Mouse (Mus musculus) forelimb bud, embryonic 11.5 days (tissue): ENCODE results near the gene Cks1b.

Experiments
- DNase-seq: peaks from one replicate; pipeline ENCODE4 v3.0.0-alpha.2; 2012; ENCODE audit warnings: low read depth, low spot score

The Cks1b gene

DNA sequence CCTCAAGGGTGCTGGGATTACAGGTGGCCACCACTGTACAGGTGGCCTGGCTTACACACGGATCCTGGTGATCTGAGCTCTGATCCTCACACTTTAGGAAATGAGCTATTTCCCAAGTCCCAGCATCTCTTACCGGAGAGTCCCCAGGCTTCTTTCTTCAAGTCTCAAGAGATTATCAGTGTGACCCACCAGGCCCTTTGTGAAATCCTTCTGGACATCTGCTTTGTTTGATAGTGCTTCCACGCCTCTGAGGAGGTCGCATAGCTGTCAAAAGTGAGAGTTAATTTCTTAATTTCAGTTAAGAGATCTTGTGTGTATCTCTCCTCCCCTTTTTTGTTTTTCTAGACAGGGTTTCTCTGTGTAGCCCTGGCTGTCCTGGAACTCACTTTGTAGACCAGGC is 7.7 kb upstream of the Cks1b start:
- DNase-seq, result no peak

DNA sequence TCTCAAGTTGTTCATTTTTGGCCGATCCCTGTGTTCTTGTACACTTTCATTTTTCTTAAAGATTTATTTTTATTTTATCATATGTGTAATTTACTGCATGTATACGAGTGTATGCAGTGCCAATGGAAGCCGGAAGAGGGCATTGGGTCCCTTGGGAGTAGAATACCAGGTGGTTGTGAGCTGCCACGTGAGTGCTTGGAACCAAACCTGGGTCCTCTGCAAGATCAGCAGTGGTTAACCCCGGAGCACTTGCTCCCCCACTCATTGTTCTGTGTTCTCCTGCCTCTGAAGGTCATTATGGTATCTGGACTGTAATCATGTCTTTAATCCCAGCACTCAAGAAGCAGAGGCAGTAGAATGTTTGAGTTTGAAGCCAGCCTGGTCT is 7.0 kb upstream of the Cks1b start:
- DNase-seq, result no peak

DNA sequence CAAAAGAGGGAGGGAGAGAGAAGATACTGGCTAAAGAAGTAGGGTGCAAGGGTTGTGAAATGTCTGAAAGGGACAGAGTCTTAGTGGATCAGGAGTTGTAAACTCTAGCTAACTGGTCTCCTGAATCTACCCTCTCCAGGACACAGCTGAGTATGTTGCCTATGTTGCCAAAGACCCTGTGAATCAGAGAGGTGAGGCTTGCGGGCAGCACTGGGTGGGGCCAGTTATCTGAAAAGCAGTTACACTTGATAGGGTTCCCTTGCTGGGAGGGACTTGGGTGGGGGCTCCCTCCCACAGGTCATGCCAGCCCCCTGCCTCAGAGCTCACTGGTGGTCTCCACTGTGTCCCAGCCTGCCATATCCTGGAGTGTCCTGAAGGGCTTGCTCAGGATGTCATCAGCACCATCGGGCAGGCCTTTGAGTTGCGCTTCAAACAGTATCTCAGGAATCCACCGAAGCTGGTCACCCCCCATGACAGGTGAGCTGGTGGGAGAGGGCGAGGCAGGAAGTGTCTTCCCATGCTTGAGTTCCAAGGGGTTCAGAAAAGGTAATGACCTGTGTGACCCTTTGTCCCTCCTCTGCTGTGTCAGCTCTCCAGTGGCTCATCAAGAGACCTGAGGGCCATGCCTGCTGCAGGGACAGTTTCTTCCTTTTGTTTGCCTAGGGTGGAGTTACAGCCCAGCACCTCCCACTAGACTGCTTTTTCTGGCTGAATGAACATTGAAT is 6.4 kb upstream of the Cks1b start:
- no peak for DNase-seq

DNA sequence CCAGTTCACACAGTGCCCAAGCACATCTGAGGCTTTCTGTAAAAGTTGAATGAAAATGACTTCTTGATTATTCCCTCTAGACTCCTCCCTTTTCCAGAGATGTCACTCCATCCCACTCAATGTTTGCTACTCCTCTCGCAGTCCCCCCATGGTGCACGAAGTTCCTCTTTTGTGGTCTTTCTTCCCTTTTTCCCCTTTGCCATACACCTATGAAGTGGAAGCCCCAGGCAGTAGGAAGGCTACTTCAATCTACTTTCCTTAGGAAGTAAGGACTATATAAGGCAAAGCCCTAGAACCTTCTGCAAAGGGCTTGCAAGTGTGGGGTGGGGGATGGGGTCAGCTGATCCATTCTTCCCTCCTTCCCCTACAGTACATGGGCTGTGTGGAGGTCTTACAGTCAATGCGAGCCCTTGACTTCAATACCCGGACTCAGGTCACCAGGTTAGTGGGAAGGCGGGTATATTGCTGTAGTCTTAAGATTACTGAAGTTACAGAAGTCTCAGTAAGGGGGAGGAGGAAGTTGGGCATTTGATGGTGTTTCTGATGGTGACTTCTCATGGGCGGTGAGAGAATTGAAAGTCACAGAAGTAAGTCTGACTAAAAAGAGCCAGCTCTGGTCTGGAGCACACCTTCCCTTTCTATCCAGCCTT is 4.5 kb upstream of the Cks1b start:
- DNase-seq, result no peak

DNA sequence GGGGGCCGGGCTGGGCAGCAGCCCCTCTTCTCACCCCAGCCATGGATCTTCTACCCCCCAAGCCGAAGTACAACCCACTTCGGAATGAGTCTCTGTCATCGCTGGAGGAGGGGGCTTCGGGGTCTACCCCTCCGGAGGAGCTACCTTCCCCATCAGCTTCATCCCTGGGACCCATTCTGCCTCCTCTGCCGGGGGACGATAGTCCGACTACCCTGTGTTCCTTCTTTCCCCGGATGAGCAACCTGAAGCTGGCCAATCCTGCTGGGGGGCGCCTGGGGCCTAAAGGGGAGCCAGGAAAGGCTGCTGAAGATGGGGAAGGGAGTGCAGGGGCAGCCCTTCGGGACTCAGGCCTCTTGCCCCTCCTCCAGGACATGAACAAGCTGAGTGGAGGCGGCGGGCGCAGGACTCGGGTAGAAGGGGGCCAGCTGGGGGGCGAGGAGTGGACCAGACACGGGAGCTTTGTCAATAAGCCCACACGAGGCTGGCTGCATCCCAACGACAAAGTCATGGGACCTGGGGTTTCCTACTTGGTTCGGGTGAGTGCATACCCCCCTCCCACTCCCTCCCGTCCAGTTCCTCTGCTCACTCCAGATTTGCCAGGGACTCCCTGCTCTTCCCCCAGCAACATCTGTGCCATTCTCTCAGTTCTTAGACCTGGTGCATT is 3.8 kb upstream of the Cks1b start:
- DNase-seq, result no peak

DNA sequence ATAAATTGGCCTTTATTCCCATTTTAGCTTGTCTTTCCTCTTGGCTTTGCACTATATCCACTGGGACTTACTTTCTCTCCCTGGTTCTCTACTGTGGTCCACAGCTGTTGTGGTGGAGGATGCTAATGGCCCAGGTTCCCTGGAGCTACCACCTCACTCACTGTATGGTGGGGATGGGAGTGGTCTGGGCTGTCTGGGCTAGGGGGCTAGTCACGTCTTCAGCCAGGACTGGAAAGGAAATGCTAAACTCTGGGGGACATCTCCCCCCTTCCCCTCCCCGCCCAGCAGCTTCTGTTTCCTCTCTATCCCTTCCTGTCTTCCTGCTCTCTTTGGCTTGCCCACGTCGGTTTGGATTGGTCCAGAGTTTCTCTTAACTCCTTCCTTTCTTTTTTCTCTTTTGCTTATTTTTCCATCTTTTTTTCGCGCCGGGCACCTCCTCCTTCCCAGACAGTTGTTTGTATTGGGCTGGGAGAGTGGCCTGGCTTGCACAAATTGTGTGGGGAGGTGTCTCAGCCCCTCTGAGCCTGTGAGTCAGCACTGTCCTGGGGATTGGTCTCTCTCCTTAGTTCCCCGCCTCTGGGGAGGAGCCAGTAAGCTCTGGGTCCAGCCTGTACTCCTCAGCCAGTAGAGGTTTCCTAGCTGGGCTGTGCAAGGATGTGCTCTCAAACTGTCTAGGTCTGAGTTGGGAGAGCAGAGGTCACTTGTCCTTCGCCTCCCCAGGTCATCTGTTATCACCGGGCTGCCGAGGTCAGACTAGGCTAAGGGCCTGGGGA is 3.0 kb upstream of the Cks1b start:
- peak; percentile 73 for DNase-seq

DNA sequence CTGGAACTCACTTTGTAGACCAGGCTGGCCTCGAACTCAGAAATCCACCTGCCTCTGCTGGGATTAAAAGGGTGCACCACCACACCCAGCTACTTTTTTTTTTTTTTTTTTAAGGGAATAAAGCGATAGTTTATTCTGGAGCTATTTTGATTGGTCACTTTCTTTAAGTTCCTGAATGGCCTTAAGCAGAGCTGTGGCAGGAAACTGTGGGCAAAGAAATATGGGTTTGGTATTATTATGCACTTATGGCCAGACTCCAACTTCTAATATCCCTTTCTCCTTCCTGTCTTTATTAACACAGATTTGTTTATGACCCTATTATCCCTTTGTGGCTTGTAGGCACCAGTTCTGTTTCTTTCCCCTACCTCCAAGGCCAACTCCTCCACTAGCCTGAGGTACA is 2.2 kb upstream of the Cks1b start:
- no peak for DNase-seq

DNA sequence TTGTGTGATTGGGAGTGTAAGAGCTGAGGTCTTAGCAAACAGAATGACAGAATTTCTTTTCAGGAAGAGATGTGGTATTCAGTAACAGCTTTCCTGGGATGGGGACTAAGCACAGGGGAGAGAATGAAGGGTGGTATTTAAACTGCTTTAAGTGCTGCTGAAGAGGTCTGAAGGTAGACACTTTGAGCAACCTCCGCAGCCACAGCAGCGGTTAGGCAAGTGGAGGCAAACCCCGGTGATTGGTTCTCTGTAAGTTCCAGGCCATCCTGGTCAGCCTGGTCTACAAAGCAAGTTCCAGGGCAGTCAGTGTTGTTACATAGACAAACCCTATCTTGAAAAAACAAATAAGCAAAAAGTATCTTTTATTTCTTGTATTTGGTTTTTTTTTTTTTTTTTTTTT is 1.8 kb upstream of the Cks1b start:
- DNase-seq, result no peak

DNA sequence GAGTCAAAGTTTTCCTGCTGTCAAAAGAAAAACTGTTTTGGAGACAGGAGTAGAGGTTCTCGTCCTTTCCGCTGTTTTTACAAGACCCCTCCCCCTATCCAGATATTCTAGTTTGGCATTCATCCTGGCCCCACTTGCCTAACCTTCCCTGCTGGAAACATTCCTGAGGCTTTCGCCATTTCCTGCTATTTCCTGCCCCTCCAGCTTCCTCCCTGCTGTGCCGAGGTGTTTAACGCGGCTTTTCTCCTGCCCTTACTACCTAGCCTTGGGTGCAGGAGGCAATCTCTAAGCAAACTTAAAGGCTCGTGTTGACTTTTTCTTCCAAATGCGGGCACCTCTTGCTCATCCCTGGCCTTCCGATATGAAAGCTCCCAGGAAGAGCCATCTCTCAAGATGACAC is 1.4 kb upstream of the Cks1b start:
- DNase-seq, result no peak

DNA sequence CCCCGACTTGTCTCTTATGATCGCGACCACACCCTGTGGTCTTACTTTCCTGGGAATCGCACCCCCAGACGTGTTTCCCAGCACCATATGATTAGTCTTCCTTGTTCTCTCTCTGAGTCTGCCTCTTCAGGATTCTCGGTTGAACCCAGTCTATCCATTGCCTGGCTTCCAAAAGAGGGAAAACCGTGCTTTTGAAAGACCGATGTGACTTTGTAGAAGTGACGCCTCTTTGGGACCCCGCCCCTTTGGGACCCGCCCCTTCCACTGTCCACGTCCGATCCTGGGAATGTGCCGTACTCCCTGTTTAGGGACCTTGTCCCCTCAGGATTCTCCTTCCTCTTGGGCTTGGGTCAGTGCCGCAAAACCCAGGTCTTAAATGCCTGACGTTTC is 673 bp upstream of the Cks1b start:
- no peak for DNase-seq

DNA sequence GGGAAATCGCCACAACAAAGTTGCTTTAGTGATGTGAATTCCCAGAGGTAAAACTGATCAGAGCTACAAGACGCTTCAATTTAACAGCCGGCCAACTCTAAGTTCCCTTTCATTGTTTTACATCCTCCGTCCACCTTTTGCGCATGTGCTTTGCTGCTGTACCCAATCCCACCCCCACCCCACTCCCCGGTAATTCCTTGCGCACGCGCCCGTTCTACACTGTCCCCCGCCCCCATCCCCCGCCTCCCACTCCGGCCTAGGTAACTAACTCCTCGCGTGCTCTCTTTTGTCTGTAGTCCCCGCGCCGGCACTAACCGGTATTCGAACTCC is 378 bp downstream of the Cks1b start:
- no peak for DNase-seq

DNA sequence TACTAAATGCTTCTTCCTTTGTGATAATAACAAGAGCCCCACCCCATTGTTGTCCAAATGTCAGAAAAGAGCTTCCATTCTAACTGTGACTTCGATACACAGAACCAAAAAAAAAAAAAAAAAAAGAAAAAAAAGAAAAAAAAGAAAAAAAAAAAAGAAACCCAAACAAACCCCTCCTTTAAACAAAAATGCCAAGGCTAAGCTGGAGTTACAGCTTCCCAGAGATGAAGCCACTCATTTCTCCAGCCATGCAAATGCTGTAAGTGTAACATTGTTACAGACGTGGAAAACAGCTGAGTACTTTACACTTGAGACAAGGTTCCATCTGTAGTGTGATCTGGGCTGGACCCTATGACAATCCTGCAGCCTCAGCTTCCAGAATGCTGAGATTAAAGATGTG is 1.1 kb downstream of the Cks1b start:
- DNase-seq, result no peak

DNA sequence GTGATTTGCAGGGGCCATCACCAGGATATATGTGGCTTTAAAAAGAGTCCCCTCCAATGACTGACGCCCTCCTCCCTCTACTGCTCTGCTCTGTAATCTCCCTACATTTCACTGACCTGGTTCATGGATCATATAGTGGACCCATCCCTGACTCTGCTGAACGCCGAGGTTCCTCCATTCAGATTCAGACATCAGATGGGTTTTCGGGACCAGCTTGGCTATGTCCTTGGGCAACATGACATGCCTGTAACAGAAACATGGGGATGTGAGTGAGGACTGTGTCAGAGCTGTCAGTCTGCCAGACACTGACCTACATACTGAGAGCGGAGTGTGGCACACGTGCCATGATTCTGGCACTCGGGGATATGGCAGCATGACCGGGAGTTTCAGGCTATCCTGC is 2.0 kb downstream of the Cks1b start:
- no peak for DNase-seq

DNA sequence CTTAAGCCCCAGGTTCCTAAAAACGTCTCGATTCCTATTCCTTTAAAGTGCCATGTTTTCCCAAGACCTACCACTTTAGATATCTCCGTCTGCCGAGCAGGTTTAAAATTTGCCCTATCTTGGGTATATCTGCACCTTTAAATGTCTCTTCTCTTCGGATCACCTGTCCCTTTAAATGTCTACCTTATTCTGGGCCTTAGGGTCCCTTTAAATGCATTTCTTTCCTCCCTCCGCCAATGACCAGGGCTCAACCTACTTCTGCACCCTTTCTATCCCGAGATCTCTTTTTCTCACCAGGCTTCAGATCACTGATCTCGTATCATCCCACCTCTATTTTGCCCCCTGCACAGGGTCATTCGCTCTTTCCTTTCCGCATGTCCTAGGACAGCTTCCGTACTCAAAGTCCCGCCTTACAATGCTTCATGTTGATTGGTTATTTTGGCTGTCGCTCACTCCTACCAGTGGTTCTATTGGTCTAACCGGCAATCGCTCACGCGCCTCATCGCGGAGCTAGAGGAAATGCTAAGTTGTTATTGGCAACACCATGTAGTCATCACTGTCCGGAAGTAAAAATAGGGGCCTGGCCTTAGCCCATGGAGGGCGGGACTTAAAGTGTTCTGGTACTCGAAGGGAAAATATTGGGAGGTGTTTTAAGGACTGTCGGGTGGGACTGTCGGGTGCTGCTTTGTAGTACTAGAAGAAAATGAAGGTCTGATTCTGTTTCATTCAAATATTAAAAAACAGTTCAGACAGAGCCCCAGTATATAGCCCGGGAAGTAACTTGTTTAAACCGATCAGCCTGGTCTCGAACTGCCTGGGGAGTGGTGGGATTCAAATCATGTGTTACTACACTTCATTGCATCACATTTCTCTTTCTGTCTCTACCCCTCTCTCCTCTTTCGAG is 6.4 kb downstream of the Cks1b start, which contains the start of gene Flad1:
Gene Flad1 (minus strand): TSS at position 381 of the 904 bp plus-strand sequence.
- peak; percentile 100 for DNase-seq

DNA sequence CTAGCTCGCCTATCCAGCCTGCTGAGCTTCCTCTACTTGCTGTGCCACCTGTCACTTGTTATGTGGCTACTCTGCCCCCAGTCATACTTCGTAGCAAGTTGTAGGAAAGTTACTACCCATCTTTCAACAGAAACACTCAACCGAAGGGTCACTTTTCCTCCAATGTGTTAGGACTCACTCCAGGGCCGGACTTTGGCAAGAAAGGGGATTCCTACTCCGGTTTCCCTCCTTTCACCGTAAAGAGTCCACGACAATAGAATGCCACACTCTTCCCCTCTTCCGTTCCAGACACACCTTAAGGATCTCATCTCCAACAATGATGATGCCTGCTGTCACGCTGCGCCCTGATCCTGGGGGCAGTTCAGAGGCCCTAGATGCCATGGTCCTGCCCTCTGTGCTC is 7.3 kb downstream of the Cks1b start:
- DNase-seq, result no peak

DNA sequence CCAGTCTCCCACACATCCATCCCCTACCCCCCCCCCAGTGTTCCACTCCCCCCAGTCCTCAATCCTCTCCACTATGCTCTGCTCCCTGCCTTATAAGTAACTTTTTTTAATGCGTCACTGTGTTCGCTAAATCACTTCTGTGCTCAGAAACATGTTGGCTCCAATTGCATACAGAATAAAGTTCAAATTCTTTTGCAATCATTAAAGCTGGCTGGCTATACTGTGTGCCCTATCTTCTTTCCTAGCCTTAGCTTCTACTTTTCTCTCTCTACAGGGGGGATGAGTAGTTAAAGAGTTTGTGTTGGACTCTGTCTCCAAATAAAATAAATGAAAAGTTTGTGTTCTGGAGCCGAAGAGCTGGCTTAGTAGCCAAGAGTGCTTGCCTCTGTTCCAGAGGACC is 8.5 kb downstream of the Cks1b start:
- no peak for DNase-seq

DNA sequence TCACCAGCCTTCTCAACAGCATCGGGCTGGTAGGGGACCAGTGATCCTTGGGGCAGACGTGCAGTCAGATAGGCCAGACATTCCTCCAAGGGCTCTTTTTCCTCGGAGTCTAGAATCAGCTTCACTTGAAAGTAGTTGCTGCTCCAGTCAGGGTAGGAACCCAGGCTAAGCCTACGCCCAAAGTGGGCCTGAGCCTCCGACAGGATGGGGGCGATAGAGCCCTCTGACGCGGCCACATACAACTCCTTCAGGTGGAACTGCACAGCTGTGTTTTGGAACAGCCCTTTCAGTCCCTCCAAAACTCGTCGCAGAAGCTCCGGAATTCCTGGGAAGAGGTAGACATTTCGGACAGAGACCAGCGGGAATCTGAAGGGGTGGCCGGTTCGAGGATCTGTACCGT is 9.7 kb downstream of the Cks1b start:
- no peak for DNase-seq

DNA sequence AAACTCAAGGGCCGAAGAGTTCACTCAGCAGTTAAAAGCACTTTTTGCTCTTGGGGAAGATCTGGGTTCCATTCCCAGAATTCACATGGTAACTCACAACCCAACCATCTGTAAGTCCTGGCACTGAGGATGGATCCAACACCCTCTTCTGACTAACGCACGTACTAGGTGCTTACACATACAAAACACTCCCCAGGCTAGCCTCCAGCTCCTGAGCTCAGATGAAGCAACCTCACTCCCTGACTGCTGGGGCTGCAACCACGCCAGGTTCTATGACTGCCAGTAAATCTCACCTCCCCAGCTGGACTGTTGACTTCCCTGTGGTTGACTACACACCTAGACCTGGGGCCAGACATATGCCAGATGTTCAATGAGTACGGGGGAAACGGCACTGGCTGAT is 11.3 kb downstream of the Cks1b start:
- no peak for DNase-seq

DNA sequence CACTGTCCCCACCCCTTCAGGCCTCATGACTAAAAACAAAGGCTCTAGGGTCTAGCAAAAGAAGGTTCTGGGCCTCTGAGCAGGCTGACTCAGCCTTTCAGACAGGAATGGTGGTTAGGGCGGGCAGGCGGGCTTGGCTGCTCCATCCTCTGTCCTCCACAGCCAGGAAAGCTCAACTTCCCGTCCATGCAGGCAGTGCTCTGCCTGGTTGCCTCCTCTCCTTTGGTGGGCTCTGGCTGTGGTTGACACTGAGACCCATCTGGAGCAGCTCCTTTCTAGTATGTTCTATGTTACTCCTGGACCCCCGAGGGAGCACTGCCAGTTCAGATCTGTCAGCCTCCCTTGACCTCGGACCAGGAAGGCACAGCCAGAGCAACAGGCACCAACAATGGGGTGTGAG is 15.5 kb downstream of the Cks1b start, which contains the start of gene Lenep:
Gene Lenep (minus strand): TSS at position 101 of the 400 bp plus-strand sequence.
- no peak for DNase-seq

DNA sequence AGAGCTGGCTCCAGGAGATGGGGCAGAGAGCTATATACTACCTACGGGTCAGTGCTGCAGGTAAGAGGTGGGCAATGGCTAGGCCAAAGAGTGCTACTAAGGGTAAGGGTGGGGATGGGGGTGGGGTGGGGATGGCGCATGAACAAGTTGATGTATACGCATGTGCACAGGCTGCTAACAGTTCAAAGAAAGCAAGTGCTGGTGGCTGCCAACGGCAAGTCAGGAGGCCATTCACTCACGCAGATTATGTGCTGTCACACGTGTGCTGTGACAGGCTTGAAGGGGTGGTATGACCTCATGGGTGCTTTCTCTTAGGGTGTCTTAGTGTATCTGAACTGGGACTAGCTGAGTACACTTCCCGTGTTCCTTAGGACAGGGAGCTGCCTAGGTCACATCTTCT is 16.9 kb downstream of the Cks1b start:
- DNase-seq, result no peak

DNA sequence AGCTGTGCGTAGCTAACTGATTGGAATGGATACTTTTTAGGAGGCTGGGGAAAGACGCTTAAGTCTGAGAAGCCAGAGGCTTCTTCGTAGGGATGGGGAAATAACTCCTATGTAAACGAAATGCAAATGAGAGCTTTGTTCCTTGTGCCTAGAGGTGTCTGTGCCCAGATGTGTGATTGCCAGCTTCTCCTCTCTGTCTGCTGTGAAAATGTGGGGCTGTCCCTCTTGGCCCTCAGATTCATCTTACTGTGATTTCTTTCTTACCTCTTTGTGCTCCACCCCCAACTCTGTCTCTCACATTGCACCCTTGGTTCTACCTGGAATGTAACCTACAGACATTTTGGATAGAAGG is 21.6 kb downstream of the Cks1b start:
- DNase-seq, result no peak
